Mouse (Mus musculus): ENCODE data around the gene Rpl23. TPM values are rescaled to one million over a fixed set of nuclear protein-coding genes. Genes with fewer than 3 reads are reported as not detected.

Gene Rpl23
- polyA plus RNA-seq (2012; rRNA removed) (229 and 484 TPM in 2 replicates), polyA plus RNA-seq (2014; fragmentation: Nextera tagmentation; extraction: Ambion mirVana) (485 and 502 TPM in 2 replicates)

GRCm38 (mm10) chr11:97781832-97782563, at the start of gene Rpl23:
TSS of gene Rpl23 (minus strand) at chr11:97782437.
- Histone ChIP-seq H3K4me1 (replicated peaks; ENCODE audit: control insufficient read depth in 2 of 2, insufficient read depth in 2 of 2, low read length in 1 of 2) (peaks cover 7 to 11% of the 10 kb centered on the region in 2 experiments), H3K27ac (peak within 1 kb of the TSS; percentile 65), H3K36me3 (replicated peaks; ENCODE audit: control insufficient read depth, insufficient read depth, low read depth) (peaks cover 38% of the 10 kb centered on the region), H3K4me2 (ENCODE audit: low read depth) (peak within 1 kb of the TSS; percentile 87), H3K9ac (replicated peaks) (peak within 1 kb of the TSS; percentile 94), H3K9me3 (ENCODE audit: control insufficient read depth, low read length) (no peaks in the 10 kb centered on the region), H3K4me3 (ENCODE audit: insufficient read depth in 1 of 2, low read depth in 2 of 2, low read length in 2 of 2) (peak within 1 kb of the TSS; percentile 79 to 83), H3K27me3 (ENCODE audit: control insufficient read depth, insufficient read depth, low read length) (no peaks in the 10 kb centered on the region)
- TF ChIP-seq CTCF (IDR thresholded peaks at IDR 0.05; ENCODE audit: low read depth): no peak
- no peak for TF ChIP-seq EP300 (IDR thresholded peaks at IDR 0.05; ENCODE audit: low read depth)
- under 1% methylated on average over 67 of the region's 67 CpGs for WGBS (ENCODE audit: insufficient replicate concordance)
- ATAC-seq (ENCODE audit: insufficient read depth) (peak; percentile 91), DNase-seq (ENCODE audit: low read depth in 3 of 3, low spot score in 3 of 3) (peak; percentile 96 to 97 (median 96))

GRCm38 (mm10) chr11:97832001-97832400, 49.8 kb upstream of the Rpl23 start:
- TF ChIP-seq CTCF (IDR thresholded peaks at IDR 0.05; ENCODE audit: low read depth) (no peak), EP300 (IDR thresholded peaks at IDR 0.05; ENCODE audit: low read depth) (no peak)
- H3K27me3 ChIP-seq (ENCODE audit: control insufficient read depth, insufficient read depth, low read length): no peaks in the 10 kb centered on the region
- no peak overlapping the region for H3K4me3 ChIP-seq (ENCODE audit: insufficient read depth in 1 of 2, low read depth in 2 of 2, low read length in 2 of 2)
- peaks cover 5% of the 10 kb centered on the region for H3K36me3 ChIP-seq (replicated peaks; ENCODE audit: control insufficient read depth, insufficient read depth, low read depth)
- no peak for ATAC-seq (ENCODE audit: insufficient read depth)
- no peak overlapping the region for H3K4me2 ChIP-seq (ENCODE audit: low read depth)
- no peaks in the 10 kb centered on the region for H3K9me3 ChIP-seq (ENCODE audit: control insufficient read depth, low read length)
- no peak overlapping the region for H3K9ac ChIP-seq (replicated peaks)
- WGBS (ENCODE audit: insufficient replicate concordance): 74% methylated on average over 11 of the region's 11 CpGs
- H3K27ac ChIP-seq: no peak overlapping the region
- DNase-seq (ENCODE audit: low read depth in 3 of 3, low spot score in 3 of 3): no peak
- H3K4me1 ChIP-seq (replicated peaks; ENCODE audit: control insufficient read depth in 2 of 2, insufficient read depth in 2 of 2, low read length in 1 of 2): peaks cover 0 to 6% of the 10 kb centered on the region in 2 experiments; a peak in 2 of 4 replicates

GRCm38 (mm10) chr11:97830501-97830900, 48.3 kb upstream of the Rpl23 start:
- Histone ChIP-seq H3K4me3 (ENCODE audit: insufficient read depth in 1 of 2, low read depth in 2 of 2, low read length in 2 of 2) (no peak overlapping the region), H3K9me3 (ENCODE audit: control insufficient read depth, low read length) (no peaks in the 10 kb centered on the region), H3K27me3 (ENCODE audit: control insufficient read depth, insufficient read depth, low read length) (no peaks in the 10 kb centered on the region), H3K36me3 (replicated peaks; ENCODE audit: control insufficient read depth, insufficient read depth, low read depth) (peaks cover 5% of the 10 kb centered on the region), H3K4me1 (replicated peaks; ENCODE audit: control insufficient read depth in 2 of 2, insufficient read depth in 2 of 2, low read length in 1 of 2) (peaks cover 0 to 11% of the 10 kb centered on the region in 2 experiments; a peak in 2 of 4 replicates), H3K4me2 (ENCODE audit: low read depth) (no peak overlapping the region), H3K9ac (replicated peaks) (no peak overlapping the region), H3K27ac (no peak overlapping the region)
- 41% methylated on average over 6 of the region's 6 CpGs for WGBS (ENCODE audit: insufficient replicate concordance)
- DNase-seq (ENCODE audit: low read depth in 3 of 3, low spot score in 3 of 3) (no peak), ATAC-seq (ENCODE audit: insufficient read depth) (no peak)
- TF ChIP-seq EP300 (IDR thresholded peaks at IDR 0.05; ENCODE audit: low read depth) (no peak), CTCF (IDR thresholded peaks at IDR 0.05; ENCODE audit: low read depth) (no peak)

- Histone ChIP-seq H3K27me3 (ENCODE audit: control insufficient read depth, insufficient read depth, low read length) (no peaks in the 10 kb centered on the region), H3K9me3 (ENCODE audit: control insufficient read depth, low read length) (no peaks in the 10 kb centered on the region), H3K4me2 (ENCODE audit: low read depth) (no peak overlapping the region), H3K4me3 (ENCODE audit: insufficient read depth in 1 of 2, low read depth in 2 of 2, low read length in 2 of 2) (no peak overlapping the region), H3K36me3 (replicated peaks; ENCODE audit: control insufficient read depth, insufficient read depth, low read depth) (peaks cover 5% of the 10 kb centered on the region), H3K9ac (replicated peaks) (no peak overlapping the region), H3K27ac (no peak overlapping the region), H3K4me1 (replicated peaks; ENCODE audit: control insufficient read depth in 2 of 2, insufficient read depth in 2 of 2, low read length in 1 of 2) (peaks cover 0 to 12% of the 10 kb centered on the region in 2 experiments; a peak in 2 of 4 replicates)
- no peak for DNase-seq (ENCODE audit: low read depth in 3 of 3, low spot score in 3 of 3)
- TF ChIP-seq CTCF (IDR thresholded peaks at IDR 0.05; ENCODE audit: low read depth) (no peak), EP300 (IDR thresholded peaks at IDR 0.05; ENCODE audit: low read depth) (no peak)
- ATAC-seq (ENCODE audit: insufficient read depth): 0 out of 2 replicates have a peak, but pooled peaks have one; percentile 14
- 23% methylated on average over 12 of the region's 12 CpGs for WGBS (ENCODE audit: insufficient replicate concordance)
Observed at GRCm38 (mm10) chr11:97829913-97830476, 47.8 kb upstream of the Rpl23 start.

- no peak for DNase-seq (ENCODE audit: low read depth in 3 of 3, low spot score in 3 of 3)
- ATAC-seq (ENCODE audit: insufficient read depth): no peak
- 48% methylated on average over 7 of the region's 7 CpGs for WGBS (ENCODE audit: insufficient replicate concordance)
- no peaks in the 10 kb centered on the region for H3K9me3 ChIP-seq (ENCODE audit: control insufficient read depth, low read length)
- H3K4me3 ChIP-seq (ENCODE audit: insufficient read depth in 1 of 2, low read depth in 2 of 2, low read length in 2 of 2): no peak overlapping the region
- H3K4me1 ChIP-seq (replicated peaks; ENCODE audit: control insufficient read depth in 2 of 2, insufficient read depth in 2 of 2, low read length in 1 of 2): peaks cover 0 to 12% of the 10 kb centered on the region in 2 experiments; a peak in 2 of 4 replicates
- H3K27ac ChIP-seq: no peak overlapping the region
- peaks cover 4% of the 10 kb centered on the region for H3K36me3 ChIP-seq (replicated peaks; ENCODE audit: control insufficient read depth, insufficient read depth, low read depth)
- no peaks in the 10 kb centered on the region for H3K27me3 ChIP-seq (ENCODE audit: control insufficient read depth, insufficient read depth, low read length)
- no peak overlapping the region for H3K9ac ChIP-seq (replicated peaks)
- H3K4me2 ChIP-seq (ENCODE audit: low read depth): no peak overlapping the region
- TF ChIP-seq CTCF (IDR thresholded peaks at IDR 0.05; ENCODE audit: low read depth): no peak
- TF ChIP-seq EP300 (IDR thresholded peaks at IDR 0.05; ENCODE audit: low read depth): no peak
Observed at GRCm38 (mm10) chr11:97829365-97829764, 47.1 kb upstream of the Rpl23 start.

All from liver, embryonic 14.5 days (tissue).